Mouse (Mus musculus): ENCODE results near the gene Zbtb11. TPM values are rescaled to one million over a fixed set of nuclear protein-coding genes. Genes with fewer than 3 reads are reported as not detected.
"Not testable (repeated sequence)": the region's sequence is repeated elsewhere in the genome, so short reads cannot be mapped to it uniquely, and the experiment has no call there.

The Zbtb11 gene
- polyA plus RNA-seq, 1 experiment from 2014 or later = 24.6 TPM

- peak overlapping the region; percentile 85 for H3K4me2 ChIP-seq (ENCODE audit: low read length)
- no peaks in the 10 kb centered on the region for H3K27me3 ChIP-seq (ENCODE audit: control insufficient read depth, insufficient read depth, low read depth, low read length)
- peak overlapping the region; percentile 76 for H3K4me3 ChIP-seq (ENCODE audit: low read depth, low read length)
- H3K9ac ChIP-seq (ENCODE audit: low read depth, low read length) = peak overlapping the region; percentile 96
- peaks cover 25% of the 10 kb centered on the region for H3K4me1 ChIP-seq (ENCODE audit: control insufficient read depth, insufficient read depth, low read length)
- ATAC-seq = peak; percentile 90
- WGBS = under 1% methylated on average over 55 of the region's 62 CpGs
- 0 out of 2 replicates have a peak, but pooled peaks cover 3% of the 10 kb centered on the region for H3K36me3 ChIP-seq (ENCODE audit: control insufficient read depth, insufficient read depth, low read length)
- no peaks in the 10 kb centered on the region for H3K9me3 ChIP-seq (replicated peaks; ENCODE audit: control insufficient read depth, low read length, poor library complexity, severe bottlenecking)
- peak overlapping the region; percentile 95 for H3K27ac ChIP-seq (ENCODE audit: low read length)
Measured at GRCm38 (mm10) chr16:56028722-56029551, 55.3 kb downstream of the Zbtb11 start.

DNA sequence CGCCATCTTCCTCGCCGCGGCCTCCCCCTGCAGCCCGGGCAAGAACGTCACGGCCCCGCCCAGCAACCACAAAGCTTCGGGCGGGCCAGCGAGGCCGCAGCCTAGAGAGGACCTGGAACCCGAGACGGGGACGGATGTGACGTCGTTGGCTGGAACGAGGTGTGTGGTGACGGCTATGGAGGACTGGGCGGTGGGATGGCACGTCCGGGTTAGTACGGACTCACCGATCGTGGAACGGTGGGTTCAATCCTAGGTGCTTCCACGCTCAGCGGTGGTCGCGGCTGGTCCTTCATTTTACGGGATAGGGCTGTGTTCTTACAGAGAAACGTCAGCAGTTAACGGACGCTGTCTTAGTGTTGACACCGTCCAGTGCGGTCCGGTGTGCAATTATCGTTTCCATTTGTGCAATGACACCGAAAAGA is 56.0 kb downstream of the Zbtb11 start, which contains the start of gene Pcnp:
TSS of gene Pcnp (minus strand) at position 79 of the 422 bp plus-strand sequence.
- Histone ChIP-seq H3K9me3 (replicated peaks; ENCODE audit: control insufficient read depth, low read length, poor library complexity, severe bottlenecking) (no peaks in the 10 kb centered on the region), H3K4me1 (ENCODE audit: control insufficient read depth, insufficient read depth, low read length) (peaks cover 25% of the 10 kb centered on the region), H3K4me2 (ENCODE audit: low read length) (peak within 1 kb of the TSS; percentile 85), H3K36me3 (ENCODE audit: control insufficient read depth, insufficient read depth, low read length) (peaks cover 7% of the 10 kb centered on the region), H3K9ac (ENCODE audit: low read depth, low read length) (peak within 1 kb of the TSS; percentile 96), H3K27ac (ENCODE audit: low read length) (peak within 1 kb of the TSS; percentile 95), H3K4me3 (ENCODE audit: low read depth, low read length) (peak within 1 kb of the TSS; percentile 76), H3K27me3 (ENCODE audit: control insufficient read depth, insufficient read depth, low read depth, low read length) (no peaks in the 10 kb centered on the region)
- peak; percentile 100 for ATAC-seq
- WGBS = under 1% methylated on average over 39 of the region's 39 CpGs

DNA sequence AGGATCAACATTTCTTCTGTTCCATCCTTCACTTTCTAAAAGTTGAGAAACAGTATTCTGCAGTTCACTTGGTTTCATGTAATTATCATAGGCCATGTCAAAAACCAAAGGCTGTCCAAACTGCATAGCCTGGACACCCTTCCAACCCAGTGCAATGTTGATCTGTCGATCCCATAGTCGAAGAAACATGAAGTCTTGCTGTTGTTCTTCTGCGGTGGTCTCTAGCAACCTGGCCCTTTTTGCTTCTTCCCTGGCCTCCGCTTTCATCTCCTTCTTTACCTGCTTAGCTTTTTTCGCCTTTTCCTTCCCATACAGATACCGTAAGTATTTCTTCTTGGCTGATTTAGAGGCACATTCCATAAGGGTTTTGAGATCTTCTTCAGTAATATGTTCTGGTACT is 60.9 kb downstream of the Zbtb11 start:
- H3K9me3 ChIP-seq (replicated peaks; ENCODE audit: control insufficient read depth, low read length, poor library complexity, severe bottlenecking) = no peaks in the 10 kb centered on the region
- no peak for ATAC-seq
- no peak overlapping the region for H3K9ac ChIP-seq (ENCODE audit: low read depth, low read length)
- H3K27ac ChIP-seq (ENCODE audit: low read length) = no peak overlapping the region
- WGBS = 94% methylated on average over 6 of the region's 6 CpGs
- H3K4me1 ChIP-seq (ENCODE audit: control insufficient read depth, insufficient read depth, low read length) = peaks cover 23% of the 10 kb centered on the region
- H3K36me3 ChIP-seq (ENCODE audit: control insufficient read depth, insufficient read depth, low read length) = peaks cover 9% of the 10 kb centered on the region
- no peak overlapping the region for H3K4me2 ChIP-seq (ENCODE audit: low read length)
- no peaks in the 10 kb centered on the region for H3K27me3 ChIP-seq (ENCODE audit: control insufficient read depth, insufficient read depth, low read depth, low read length)
- no peak overlapping the region for H3K4me3 ChIP-seq (ENCODE audit: low read depth, low read length)

GRCm38 (mm10) chr16:56036501-56036900 is 62.8 kb downstream of the Zbtb11 start:
- peaks cover 9% of the 10 kb centered on the region for H3K36me3 ChIP-seq (ENCODE audit: control insufficient read depth, insufficient read depth, low read length)
- peak overlapping the region; percentile 74 for H3K4me2 ChIP-seq (ENCODE audit: low read length)
- H3K27ac ChIP-seq (ENCODE audit: low read length) = no peak overlapping the region
- H3K27me3 ChIP-seq (ENCODE audit: control insufficient read depth, insufficient read depth, low read depth, low read length) = no peaks in the 10 kb centered on the region
- H3K9me3 ChIP-seq (replicated peaks; ENCODE audit: control insufficient read depth, low read length, poor library complexity, severe bottlenecking) = no peaks in the 10 kb centered on the region
- peaks cover 15% of the 10 kb centered on the region for H3K4me1 ChIP-seq (ENCODE audit: control insufficient read depth, insufficient read depth, low read length)
- no peak for ATAC-seq
- WGBS = 73% methylated on average over 6 of the region's 6 CpGs
- peak overlapping the region; percentile 90 for H3K4me3 ChIP-seq (ENCODE audit: low read depth, low read length)
- H3K9ac ChIP-seq (ENCODE audit: low read depth, low read length) = 0 out of 2 replicates have a peak overlapping the region, but pooled peaks have one; percentile 25

- H3K4me1 ChIP-seq (ENCODE audit: control insufficient read depth, insufficient read depth, low read length) = peaks cover 15% of the 10 kb centered on the region
- H3K4me2 ChIP-seq (ENCODE audit: low read length) = peak within 1 kb of the TSS; percentile 74
- peaks cover 9% of the 10 kb centered on the region for H3K36me3 ChIP-seq (ENCODE audit: control insufficient read depth, insufficient read depth, low read length)
- no peaks in the 10 kb centered on the region for H3K27me3 ChIP-seq (ENCODE audit: control insufficient read depth, insufficient read depth, low read depth, low read length)
- peak within 1 kb of the TSS; percentile 90 for H3K4me3 ChIP-seq (ENCODE audit: low read depth, low read length)
- under 1% methylated on average over 63 of the region's 63 CpGs for WGBS
- H3K9ac ChIP-seq (ENCODE audit: low read depth, low read length) = peak within 1 kb of the TSS; percentile 83
- H3K9me3 ChIP-seq (replicated peaks; ENCODE audit: control insufficient read depth, low read length, poor library complexity, severe bottlenecking) = no peaks in the 10 kb centered on the region
- ATAC-seq = peak; percentile 100
- H3K27ac ChIP-seq (ENCODE audit: low read length) = peak within 1 kb of the TSS; percentile 93
Measured at GRCm38 (mm10) chr16:56037138-56038010, 63.7 kb downstream of the Zbtb11 start, which contains the start of gene Trmt10c. Trmt10c (minus strand) TSS chr16:56037819.

DNA sequence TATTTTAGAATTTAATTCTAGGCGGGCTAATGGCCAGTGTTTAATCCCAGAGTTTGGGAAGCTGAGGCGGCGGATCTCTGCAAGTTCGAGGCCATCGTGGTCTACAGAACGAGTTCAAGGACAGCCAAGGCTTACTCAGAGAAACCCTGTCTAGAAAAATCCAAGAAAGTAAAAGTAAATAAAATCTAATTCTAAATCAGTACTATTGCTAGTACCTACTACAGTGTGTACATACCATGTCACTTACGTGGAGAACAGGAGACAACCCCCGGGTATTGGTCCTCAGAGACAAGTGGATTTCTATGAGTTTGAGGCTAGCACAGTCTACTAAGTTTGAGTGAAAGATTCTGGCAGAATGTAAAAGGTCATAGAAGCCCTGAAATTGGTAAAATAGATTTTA is 64.4 kb downstream of the Zbtb11 start:
- peaks cover 9% of the 10 kb centered on the region for H3K36me3 ChIP-seq (ENCODE audit: control insufficient read depth, insufficient read depth, low read length)
- H3K4me3 ChIP-seq (ENCODE audit: low read depth, low read length) = peak overlapping the region; percentile 90
- WGBS = 33% methylated on average over 8 of the region's 8 CpGs
- H3K4me2 ChIP-seq (ENCODE audit: low read length) = peak overlapping the region; percentile 51
- H3K9me3 ChIP-seq (replicated peaks; ENCODE audit: control insufficient read depth, low read length, poor library complexity, severe bottlenecking) = no peaks in the 10 kb centered on the region
- peak overlapping the region; percentile 83 for H3K9ac ChIP-seq (ENCODE audit: low read depth, low read length)
- H3K27ac ChIP-seq (ENCODE audit: low read length) = peak overlapping the region; percentile 93
- H3K27me3 ChIP-seq (ENCODE audit: control insufficient read depth, insufficient read depth, low read depth, low read length) = no peaks in the 10 kb centered on the region
- ATAC-seq = no peak; the same call in 1 of the 2 replicates
- H3K4me1 ChIP-seq (ENCODE audit: control insufficient read depth, insufficient read depth, low read length) = peaks cover 15% of the 10 kb centered on the region

DNA sequence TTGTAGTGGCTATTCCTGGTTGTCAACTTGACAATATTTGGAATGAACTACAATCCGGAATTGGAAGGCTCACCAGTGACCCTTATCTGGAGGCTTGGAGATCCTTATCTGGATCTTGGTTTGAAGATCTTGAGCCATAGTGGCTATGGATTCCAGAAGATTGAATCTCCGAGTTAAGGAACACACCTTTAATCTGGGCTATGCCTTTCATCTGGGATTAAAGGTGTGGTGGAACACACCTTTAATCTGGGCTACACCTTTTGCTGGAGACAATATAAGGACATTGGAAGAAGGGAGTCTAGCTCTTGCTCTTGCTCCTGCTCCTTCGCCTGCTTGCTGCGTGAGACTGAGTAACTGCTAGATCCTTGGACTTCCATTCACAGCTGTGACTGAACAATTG is 74.4 kb downstream of the Zbtb11 start, which contains the start of gene Senp7:
TSS of gene Senp7 (plus strand) at position 301 of the 400 bp plus-strand sequence.
- ATAC-seq; H3K36me3 ChIP-seq (ENCODE audit: control insufficient read depth, insufficient read depth, low read length); H3K9me3 ChIP-seq (replicated peaks; ENCODE audit: control insufficient read depth, low read length, poor library complexity, severe bottlenecking); H3K9ac ChIP-seq (ENCODE audit: low read depth, low read length); H3K4me1 ChIP-seq (ENCODE audit: control insufficient read depth, insufficient read depth, low read length); H3K4me3 ChIP-seq (ENCODE audit: low read depth, low read length); H3K27ac ChIP-seq (ENCODE audit: low read length); H3K27me3 ChIP-seq (ENCODE audit: control insufficient read depth, insufficient read depth, low read depth, low read length); H3K4me2 ChIP-seq (ENCODE audit: low read length): not testable (repeated sequence)
- no CpG with 5 or more reads among the region's 4 CpGs for WGBS

- Histone ChIP-seq H3K9ac (ENCODE audit: low read depth, low read length) (no peak overlapping the region), H3K27ac (ENCODE audit: low read length) (no peak overlapping the region), H3K36me3 (ENCODE audit: control insufficient read depth, insufficient read depth, low read length) (no peaks in the 10 kb centered on the region), H3K27me3 (ENCODE audit: control insufficient read depth, insufficient read depth, low read depth, low read length) (no peaks in the 10 kb centered on the region), H3K4me1 (ENCODE audit: control insufficient read depth, insufficient read depth, low read length) (0 out of 2 replicates have a peak, but pooled peaks cover 2% of the 10 kb centered on the region), H3K4me3 (ENCODE audit: low read depth, low read length) (no peak overlapping the region), H3K4me2 (ENCODE audit: low read length) (no peak overlapping the region), H3K9me3 (replicated peaks; ENCODE audit: control insufficient read depth, low read length, poor library complexity, severe bottlenecking) (no peaks in the 10 kb centered on the region)
- no peak for ATAC-seq
- WGBS = 84% methylated on average over 3 of the region's 3 CpGs
Measured at GRCm38 (mm10) chr16:56055911-56056310, 82.2 kb downstream of the Zbtb11 start.

Data from midbrain, embryonic 16.5 days (tissue).